Mouse (Mus musculus) urinary bladder, postnatal 10 days (tissue): ENCODE data around the gene Prkg1.

Source experiments
- DNase-seq: peaks from one replicate; pipeline ENCODE4 v3.0.0; 2022; ENCODE audit warnings: low spot score

The Prkg1 gene

DNA sequence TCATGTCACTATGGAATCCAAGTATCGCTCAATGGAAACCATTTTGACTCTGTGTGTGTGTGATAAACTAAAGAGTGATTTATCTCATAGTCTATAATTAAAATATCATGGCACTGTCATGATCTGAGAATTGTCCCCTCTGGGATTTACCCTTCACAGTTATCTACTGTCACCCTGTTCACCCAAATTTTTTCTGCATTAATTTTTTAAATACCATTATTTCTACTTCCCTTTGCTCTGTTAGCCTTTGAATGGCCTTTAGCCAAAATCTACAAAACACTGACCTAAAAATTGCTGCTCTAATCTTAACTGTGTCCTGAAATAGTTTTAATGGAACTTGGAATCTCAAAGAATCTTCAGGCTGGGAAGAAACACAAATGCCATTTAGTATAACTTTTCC is 143.1 kb downstream of the Prkg1 start:
- DNase-seq: no peak

DNA sequence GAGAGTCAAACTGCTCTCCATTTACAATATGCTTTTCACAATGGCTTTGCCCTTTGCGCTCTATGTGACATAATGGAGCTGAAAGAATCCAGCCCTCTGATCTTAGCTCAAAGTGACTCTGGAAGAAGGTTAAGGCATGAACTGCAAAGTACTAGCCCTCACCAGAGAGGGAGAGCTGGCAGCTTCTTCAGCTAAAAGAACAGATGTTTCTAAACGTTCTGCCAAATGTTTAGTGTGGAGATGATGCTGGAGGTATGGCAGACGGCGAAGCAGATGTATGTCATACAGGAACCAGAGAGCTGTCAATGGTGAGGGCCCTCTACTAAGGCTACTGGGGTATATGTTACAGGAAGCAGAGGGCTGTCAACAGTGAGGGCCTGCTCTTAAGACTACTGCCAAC is 148.0 kb downstream of the Prkg1 start:
- no peak for DNase-seq

DNA sequence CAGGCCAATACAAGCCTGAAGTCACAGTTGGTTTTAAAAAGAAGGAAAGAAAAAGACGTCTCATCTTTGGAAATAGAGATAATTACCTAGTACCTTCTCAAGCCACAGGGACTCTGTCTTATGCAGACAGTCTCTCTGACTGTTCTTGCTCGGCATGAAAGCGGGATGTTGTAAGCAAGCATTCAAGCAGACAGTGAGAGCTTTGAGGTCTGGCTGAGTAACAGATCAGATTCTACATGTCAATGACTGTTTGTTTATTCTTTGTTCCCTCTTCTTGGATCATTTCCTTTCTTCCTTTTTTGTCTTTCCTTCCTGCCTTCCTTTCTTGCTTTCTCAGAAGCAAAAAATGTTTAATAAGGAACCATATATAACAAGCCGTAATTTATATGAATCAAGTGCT is 148.7 kb downstream of the Prkg1 start:
- DNase-seq: no peak

DNA sequence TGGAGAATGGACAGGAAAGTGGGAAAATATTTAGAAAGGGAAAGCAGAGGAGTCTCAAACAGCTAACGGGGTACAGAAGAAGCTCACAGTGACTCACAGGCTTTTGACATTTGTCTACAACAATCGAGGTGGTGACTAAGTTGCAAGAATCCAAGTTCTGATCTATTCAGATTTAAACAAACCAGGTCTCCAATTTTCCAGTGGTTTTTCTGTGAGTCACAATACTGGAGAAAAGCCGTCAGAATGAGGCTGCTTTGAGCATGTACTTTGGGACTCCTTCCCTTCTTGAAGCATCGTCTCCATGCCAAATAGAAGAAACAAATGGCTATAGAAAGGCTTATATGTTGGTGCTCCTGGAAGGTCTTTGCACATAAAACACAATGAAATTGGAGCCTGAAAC is 151.7 kb downstream of the Prkg1 start:
- DNase-seq: no peak

DNA sequence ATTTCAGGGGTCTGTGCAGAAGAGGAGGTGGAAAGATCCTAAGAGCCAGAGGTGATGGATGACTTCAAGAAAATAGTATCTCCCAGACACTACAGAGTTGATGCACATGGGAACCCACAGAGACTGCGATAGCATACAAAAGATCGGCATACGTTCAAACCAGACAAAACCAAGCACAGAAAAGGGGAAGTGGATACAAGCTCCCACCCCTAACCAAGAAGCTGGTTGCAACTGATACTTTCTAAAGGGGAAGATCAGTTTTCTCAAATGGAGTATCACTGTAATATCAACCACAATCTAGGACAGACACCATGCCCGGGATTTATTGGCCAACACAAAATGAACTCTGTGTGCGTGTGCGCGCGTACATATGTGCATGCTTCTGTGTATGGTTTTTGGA is 162.3 kb downstream of the Prkg1 start:
- DNase-seq: no peak

DNA sequence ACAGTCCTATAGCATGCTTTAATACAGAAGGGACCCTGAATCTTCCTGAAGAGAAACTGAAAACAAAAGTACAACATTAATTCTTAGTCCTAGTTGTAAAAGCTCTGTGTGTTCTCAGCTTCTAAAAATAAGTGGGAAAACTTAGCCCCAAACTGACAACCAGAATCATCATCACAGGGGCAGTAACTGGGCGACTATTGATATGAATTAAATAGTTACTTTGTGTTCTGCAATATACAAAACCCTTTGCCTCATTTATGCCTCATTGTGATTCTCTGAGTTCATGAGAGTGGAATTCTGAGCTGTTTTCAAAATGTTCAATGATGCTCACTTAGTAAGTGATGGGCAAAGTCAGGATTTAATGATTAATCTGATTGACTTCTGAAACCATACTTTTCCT is 170.8 kb downstream of the Prkg1 start:
- no peak for DNase-seq

DNA sequence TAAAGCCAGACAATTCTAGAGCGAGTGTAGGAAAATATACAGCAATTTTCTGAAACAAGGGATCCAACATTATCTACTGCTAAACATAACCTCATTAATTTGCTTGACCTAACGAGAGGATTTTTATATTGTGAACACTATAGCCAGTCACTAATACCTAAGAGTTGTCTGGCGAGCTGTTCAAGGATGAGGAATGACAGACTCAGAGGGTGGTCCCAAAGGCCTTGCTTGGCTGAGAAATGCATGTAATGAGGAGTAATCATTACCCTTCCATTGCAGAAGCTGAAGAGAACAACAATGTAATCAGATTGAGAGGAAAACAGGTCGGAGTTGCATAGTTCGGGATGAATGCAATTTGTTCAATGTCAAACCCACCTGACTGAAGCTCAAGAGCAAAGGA is 174.1 kb downstream of the Prkg1 start:
- DNase-seq: no peak

DNA sequence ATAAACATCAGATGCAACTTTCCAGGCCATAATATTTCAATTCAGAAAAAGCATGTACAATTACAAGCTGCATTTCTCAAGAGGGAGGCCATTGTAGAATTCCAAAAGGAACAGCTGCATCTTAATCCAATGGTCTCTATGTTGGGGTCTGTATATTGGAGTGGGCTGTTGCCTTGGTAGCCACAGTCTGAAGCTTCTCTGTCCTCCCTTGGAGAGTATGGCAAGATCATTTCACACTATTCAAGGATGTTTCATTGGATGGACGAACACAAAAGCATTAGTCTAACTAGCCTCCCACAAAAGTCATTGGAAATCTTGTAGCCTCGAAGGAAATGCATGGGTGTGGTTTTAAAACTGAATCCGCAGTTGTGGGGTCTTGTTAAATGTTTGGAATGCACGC is 187.7 kb downstream of the Prkg1 start:
- no peak for DNase-seq

DNA sequence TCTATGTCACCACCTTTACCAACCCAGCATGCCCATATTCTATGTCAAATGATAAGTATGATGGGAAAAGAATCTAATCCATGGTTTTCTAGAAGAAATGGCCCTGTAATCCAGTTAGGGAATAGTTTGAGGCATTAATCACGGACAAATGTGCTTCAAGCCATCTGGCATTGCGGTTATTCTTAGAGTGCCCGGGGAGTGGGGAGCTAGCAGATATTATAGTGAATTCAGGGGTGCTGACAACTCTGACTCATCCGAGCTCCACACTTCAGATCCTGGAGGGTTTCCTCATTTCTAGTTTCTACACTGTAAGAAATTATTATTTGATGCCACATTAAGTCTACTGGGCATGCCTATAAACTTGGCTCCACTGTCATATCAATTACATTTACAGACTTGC is 200.5 kb downstream of the Prkg1 start:
- no peak for DNase-seq

DNA sequence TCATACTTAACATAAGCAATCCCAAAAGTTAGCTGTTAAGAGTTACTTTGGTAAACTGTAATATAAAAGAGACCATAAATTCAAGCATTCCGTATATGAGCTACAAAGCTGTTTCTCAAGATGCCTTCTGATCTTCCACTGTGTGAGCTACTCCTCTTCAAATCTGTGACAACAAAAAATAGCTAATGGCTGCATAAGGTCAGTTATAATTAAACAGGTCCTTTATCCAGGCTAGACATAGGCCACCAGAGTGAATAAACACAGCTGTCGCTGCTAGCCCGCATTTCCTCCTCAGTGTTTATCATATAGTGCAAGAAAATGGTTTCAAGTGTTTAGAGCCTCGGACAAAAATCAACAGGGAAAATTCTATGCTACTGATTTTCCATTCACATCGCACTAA is 218.8 kb downstream of the Prkg1 start:
- DNase-seq: no peak

DNA sequence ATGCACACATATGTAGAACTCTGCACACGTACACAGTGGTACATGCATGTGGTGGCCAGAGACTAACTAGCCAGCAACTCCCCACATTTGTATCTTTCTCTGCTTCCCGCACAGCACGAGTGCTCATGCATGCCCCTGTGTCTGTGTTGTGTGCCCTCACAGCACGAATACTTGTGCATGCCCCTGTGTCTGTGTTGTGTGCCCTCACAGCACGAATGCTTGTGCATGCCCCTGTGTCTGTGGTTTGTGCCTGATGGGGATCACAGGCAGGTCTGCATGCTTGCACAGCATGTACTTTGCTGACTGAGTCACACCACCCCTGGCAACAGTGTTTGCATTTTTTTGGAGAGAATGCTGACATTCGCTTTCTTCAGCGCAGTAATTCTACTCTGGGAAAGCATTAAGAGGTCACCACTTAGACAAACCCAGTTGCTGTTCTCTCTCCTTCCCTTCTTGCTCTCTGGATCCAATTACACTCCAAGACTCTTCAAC is 233.5 kb downstream of the Prkg1 start:
- no peak for DNase-seq

DNA sequence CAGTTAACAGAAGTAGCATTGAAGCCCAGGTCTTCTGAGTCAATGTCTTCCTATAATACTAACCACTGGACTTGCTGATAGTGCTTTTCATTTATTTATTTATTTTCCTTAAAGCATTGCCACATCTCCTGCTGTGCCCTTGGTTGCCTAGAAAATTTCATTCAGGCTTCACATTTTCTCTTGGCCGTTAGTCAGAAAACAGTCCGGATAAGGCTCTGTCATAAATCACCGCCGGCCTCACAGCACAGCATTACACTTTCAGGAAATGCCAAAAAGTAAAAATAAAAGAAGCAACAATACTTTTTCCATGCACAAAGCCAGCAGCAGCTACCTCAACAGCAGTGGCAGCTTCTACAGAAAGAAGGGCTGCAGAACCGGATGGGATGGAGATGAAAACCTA is 234.2 kb downstream of the Prkg1 start:
- no peak for DNase-seq

DNA sequence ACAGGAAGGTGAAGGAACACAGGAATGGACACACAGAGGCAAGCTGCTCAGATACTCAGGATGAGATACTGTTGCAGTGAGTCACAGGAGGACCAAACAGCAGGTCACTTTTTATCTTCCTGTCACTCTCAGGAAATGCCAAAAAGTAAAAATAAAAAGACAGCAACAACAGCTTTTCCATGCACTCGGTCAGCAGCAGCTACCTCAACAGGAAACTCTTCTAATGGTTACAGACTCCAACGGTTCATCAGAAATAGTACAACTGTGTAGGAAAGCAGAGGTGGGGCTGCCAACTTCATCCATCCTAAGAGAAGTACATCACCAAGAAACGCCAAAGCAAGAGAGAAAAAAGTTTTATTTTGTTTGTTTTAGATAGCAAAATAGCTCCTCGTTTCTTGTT is 234.9 kb downstream of the Prkg1 start:
- DNase-seq: no peak

DNA sequence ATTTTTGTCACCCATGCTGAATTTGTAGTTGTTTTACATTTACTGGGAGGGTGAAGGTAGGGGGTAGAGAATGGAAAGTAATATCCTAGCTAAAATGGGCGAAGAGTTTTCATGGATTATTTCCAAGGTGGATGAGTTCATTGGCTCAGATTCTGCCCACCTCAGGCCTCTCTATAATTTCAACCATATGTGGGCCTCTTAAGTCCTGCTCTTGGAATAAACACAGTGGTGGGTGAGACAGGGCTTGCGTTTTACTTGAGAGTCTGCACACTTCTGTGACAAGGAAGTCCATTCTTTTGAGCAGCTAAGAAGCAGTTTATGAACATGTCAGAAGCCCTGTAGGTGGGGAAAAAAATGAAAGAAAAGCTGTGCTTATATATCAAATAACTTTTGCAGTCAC is 250.3 kb downstream of the Prkg1 start:
- DNase-seq: no peak

DNA sequence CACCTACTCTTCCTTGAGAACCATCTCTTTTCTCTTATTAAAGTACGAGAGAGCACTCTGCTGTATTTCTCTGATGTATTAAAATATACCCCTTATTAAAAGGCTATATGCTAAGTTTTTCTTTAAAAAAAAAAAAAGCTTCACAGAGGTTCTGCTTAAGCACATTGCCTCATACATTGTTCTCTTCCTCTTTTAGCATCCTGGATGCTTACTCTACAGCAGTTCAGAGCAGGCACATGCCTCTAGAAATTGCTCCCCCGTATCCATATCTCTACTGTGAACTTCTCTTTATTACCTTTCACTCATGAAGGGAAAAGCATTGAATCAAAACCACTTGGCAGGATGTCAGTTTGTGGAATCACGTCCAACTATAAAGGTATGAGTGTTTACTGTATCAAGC is 257.0 kb downstream of the Prkg1 start:
- no peak for DNase-seq

DNA sequence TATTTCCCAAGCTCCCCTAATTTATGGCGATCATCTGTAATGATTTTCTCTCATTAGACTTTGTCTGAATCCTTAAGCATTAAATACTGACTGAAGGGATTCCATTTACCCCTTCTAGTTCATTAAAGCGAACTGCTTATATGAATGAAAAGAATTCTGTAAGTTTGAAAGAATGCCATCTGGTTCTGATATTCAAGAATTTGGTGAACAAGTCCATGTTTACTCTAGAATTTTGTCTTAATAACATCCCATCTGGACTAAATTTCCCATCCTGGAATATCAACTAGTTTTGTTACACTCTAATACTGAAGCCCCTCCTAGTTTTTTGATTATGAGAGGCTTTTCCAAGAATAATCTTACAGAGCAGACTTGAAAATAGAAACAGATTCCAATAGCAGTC is 258.5 kb downstream of the Prkg1 start:
- DNase-seq: no peak

DNA sequence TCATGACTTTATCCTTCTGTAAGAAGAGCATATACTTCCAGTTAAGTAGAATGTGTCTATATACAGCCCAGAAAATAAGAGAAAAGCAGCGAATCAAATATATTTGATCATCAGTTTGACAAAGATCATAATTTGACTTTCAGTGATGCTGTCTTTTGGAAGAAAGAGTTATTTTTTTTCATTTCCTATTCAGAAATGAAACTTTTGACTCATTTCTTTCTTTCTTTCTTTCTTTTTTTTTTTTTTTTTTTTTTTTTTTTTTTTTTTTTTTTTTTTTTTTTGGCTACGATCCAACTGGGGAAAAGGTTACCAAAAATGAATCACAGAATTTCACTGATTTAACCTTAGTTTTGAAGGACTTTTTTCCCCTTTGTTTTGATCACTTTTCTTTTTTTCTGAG is 259.8 kb downstream of the Prkg1 start:
- no peak for DNase-seq

DNA sequence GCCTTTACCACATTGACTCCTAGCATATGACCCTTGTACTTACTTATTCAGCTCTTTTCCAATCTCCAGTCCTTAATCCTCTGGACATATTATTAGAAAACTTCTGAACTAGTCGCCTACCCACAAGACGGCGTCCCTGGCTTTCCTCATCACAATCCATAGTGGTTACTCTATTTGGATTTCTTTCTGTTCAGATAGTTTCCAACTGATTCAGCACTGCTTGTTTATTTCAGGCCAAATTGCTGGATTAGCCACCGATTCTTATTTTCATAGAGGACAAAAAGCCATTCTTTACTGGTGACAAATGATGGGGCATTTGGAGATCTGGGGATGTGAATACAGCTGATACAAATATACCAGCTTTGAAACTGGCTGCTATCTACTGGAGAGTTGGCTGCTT is 267.4 kb downstream of the Prkg1 start:
- DNase-seq: no peak

DNA sequence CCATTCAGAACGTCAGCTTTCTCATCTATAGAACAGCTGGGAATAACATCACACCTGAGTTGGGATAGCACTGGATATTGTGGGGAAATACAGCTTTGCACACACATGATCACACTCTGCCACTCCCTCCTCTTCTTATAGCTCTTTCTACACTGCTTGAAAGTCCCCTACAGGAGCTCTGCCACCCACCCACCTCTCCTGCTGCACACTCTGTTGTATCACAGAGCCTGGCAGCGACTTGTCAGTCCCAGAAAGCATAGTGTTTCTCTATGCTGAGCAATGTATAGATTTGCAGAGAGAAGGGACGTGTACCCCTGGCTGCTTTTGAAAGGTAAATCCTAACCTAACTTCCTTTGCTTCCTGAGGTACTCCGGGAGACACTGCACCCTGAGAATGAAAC is 275.2 kb downstream of the Prkg1 start:
- no peak for DNase-seq

DNA sequence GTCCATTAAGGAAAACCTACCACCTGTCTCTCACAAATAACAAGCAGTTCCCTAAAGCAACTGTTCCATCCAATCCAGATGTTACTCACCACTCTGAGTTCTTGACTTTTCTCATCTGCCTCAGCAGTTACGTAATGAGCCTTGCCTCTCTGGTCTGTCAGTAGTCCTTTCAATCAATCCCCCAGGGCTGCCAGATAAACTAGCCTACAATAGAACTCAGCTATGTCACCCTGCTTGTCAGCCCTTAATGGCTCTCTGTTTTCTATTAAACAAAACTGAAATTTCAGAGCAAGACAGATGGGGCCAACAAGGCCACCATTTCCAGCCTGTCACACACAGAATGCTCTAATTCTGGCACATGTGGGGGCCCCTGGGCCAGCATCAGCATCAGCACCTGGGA is 293.1 kb downstream of the Prkg1 start:
- no peak for DNase-seq

DNA sequence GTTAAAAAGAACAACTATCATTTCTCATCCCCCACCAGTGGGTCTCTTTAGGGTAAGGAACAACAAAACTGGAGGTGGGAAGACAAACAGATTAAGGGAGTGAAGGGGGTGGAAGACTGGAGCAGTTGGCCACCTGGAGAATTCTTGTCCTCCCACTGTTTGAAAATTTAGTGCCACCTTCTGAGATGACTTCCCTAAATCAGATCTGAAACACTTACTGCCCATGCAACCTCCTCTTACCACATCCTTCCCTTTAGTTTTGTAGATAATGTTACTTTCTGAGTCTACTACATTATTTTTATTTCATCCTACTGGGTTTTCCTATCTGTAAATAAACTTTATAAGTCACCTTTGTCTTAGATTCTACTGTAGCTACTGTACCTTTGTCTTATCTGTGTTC is 304.6 kb downstream of the Prkg1 start:
- DNase-seq: no peak

DNA sequence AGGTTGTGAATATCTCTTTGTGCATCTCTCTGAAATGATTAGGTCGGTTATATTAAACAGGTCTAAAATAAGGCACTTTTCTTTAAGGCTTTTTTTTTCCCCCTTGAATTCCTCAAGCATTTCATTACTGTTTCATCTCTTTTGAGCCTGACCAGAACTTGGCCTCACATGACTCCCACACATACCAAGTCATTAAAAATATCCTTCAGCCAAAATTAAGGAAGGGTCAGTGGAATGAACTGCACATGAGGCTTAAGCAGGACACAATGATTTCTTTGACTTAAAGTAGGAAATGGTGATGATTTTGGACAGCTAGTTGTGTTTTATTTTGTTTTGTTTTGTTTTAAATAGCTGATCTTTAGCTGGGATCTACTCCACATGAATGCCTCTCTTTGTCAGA is 320.7 kb downstream of the Prkg1 start:
- DNase-seq: no peak

DNA sequence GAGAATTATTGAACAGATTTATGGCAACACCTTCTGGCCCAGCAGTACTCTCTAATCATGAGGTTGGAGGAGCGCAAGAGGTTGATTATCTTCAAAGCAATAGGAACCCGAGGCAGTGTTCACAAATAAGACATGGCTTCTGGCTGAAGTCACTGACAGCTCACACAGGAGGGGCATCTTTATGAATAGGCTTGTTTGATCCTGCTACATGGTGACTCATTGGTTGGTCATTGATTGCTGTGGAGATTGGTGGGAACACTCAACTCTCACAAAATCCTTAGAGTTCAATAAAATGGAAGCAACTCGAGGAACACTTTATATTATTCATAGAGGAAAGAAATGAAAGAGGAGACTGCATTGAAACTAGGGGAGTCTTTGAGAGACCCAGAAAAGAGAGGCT is 322.5 kb downstream of the Prkg1 start:
- no peak for DNase-seq

DNA sequence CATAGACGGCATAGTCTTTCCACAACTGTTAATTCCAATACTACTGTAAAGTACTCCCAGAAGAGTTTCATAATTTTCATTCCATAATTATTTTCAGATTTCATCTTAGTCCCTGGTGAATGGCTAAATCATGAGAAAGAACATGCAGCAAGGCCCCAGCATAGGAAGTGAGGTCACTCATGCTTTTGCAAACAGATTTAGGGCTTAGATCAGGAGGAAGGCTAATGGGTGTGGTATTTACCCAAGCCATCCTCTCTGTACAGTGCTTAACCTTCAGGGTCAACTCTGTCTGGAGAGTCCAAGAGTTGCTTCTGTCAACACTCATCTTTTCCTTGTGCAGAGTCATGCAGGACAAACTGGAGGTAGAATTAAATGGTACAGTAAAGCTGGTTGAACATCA is 331.4 kb downstream of the Prkg1 start:
- no peak for DNase-seq

DNA sequence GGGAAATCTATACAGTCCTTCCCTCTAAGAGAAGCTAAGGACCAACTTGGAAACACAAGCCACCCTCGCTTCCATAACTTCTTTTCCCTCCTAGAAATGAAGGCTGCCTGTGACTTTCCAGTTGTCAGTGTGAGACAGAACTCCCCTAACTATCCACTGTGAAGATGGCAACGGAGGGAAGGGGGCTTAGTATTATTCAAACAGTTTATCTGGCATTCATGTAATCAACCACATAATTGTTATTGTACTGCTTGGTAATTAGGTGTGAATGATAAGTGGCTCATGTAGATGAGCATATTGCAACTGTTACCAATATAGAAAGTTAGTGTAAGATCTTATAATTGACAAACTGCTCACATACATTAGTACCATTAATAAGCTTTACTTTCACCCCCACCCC is 333.4 kb downstream of the Prkg1 start:
- no peak for DNase-seq
